Mouse (Mus musculus) intestine, embryonic 14.5 days (tissue): ENCODE measurements around the gene Rcan3. TPM values are rescaled to one million over a fixed set of nuclear protein-coding genes. Genes with fewer than 3 reads are reported as not detected.

Experiments used
- ATAC-seq: fragments of 200-750 bp; cut with Nextera tagmentation; replicated peaks from 2 replicates; pipeline ENCODE4 v1.8.0; 2017; ENCODE audit warnings: low read depth, moderate number of reproducible peaks, moderate TSS enrichment, moderate library complexity; ENCODE audit not compliant: low FRiP score, low TSS enrichment
- DNase-seq: peaks from one replicate; pipeline ENCODE4 v3.0.0-alpha.2; 2018; ENCODE audit warnings: low spot score
- H3K27ac ChIP-seq: fragments of 300-500 bp; sonication (generic); 2 replicates; pipeline ENCODE4 v1.5.1; 2014; ENCODE audit warnings: low read depth, mild to moderate bottlenecking, control low read depth
- H3K27me3 ChIP-seq: fragments of 300-500 bp; sonication (generic); replicated peaks from 2 replicates; pipeline ENCODE4 v1.6.1; 2014; ENCODE audit warnings: low read length, control low read depth; ENCODE audit not compliant: control insufficient read depth, insufficient read depth
- H3K36me3 ChIP-seq: fragments of 300-500 bp; sonication (generic); 2 replicates; pipeline ENCODE4 v1.6.1; 2014; ENCODE audit warnings: low read length, control low read depth; ENCODE audit not compliant: control insufficient read depth, insufficient read depth
- H3K4me1 ChIP-seq: fragments of 300-500 bp; sonication (generic); replicated peaks from 2 replicates; pipeline ENCODE4 v1.6.1; 2014; ENCODE audit warnings: low read length, control low read depth, mixed read lengths; ENCODE audit not compliant: control insufficient read depth, insufficient read depth
- H3K4me2 ChIP-seq: fragments of 300-500 bp; sonication (generic); 2 replicates; pipeline ENCODE4 v1.6.1; 2014; ENCODE audit warnings: low read length
- H3K4me3 ChIP-seq: fragments of 300-500 bp; sonication (generic); 2 replicates; pipeline ENCODE4 v1.5.1; 2014; ENCODE audit warnings: low read depth, low read length, control low read depth, mixed read lengths
- H3K9ac ChIP-seq: fragments of 300-500 bp; sonication (generic); 2 replicates; pipeline ENCODE4 v1.6.1; 2014; ENCODE audit warnings: mild to moderate bottlenecking, low read length
- H3K9me3 ChIP-seq: fragments of 300-500 bp; sonication (generic); 2 replicates; pipeline ENCODE4 v1.6.1; 2016; ENCODE audit warnings: low read length, control low read depth; ENCODE audit not compliant: control insufficient read depth
- WGBS: fragments of 180-500 bp; shearing (Covaris S2); extraction: QIAGEN DNeasy Blood & Tissue Kit; methylation state at CpG from one replicate; pipeline ENCODE4 v1.1.7; 2014; 5-methylcytosine and 5-hydroxymethylcytosine counted together
- microRNA counts: library from miRNA; unstranded; fragments of <30 nt; microRNA quantifications from one replicate; lab custom pipeline; 2016
- microRNA-seq: library from miRNA; unstranded; fragments of <30 nt; microRNA quantifications from one replicate; pipeline ENCODE4, GENCODE M21; 2016
- polyA plus RNA-seq: library from polyadenylated mRNA; unstranded; fragments of >200 nt; fragmentation: Nextera tagmentation; extraction: Ambion mirVana; gene quantifications from 2 replicates; pipeline ENCODE4 v1.2.1, GENCODE M21; 2014

Rcan3 gene
- polyA plus RNA-seq, 1 experiment from 2014 or later: 16.1 TPM

- Histone ChIP-seq H3K9me3 (no peaks in the 10 kb centered on the region), H3K27me3 (no peaks in the 10 kb centered on the region), H3K36me3 (no peaks in the 10 kb centered on the region), H3K9ac (no peak overlapping the region), H3K4me3 (no peak overlapping the region), H3K4me2 (no peak overlapping the region), H3K4me1 (no peaks in the 10 kb centered on the region), H3K27ac (no peak overlapping the region)
- DNase-seq (no peak), ATAC-seq (no peak)
- WGBS: 43% methylated on average over 6 of the region's 6 CpGs
Observed at GRCm38 (mm10) chr4:135362828-135363227, 70.8 kb downstream of the Rcan3 start.

MicroRNAs within 50 kb of the gene (microRNA counts, 519-probe panel; counts per million panel counts)
- not detected for microRNA mmu-miR-700 (lab: Ali Mortazavi, UCI)

Small RNA genes lying within 50 kb of the gene (microRNA-seq; reads per million reads assigned to microRNA genes)
- 305 reads per million, percentile 69 among the genes with 10 or more reads in this experiment for gene Mir700

Other genes with a start within 250 kb of the Rcan3 start
- gene Clic4, start 161.0 kb downstream of the Rcan3 start, polyA plus RNA-seq: 107 and 114 TPM in 2 replicates
- gene Srrm1, start 80.5 kb downstream of the Rcan3 start, polyA plus RNA-seq: 201 and 215 TPM in 2 replicates
- gene Ncmap, start 35.6 kb downstream of the Rcan3 start, polyA plus RNA-seq: 10.8 and 11.8 TPM in 2 replicates
- gene Stpg1, start 60.9 kb upstream of the Rcan3 start, polyA plus RNA-seq: 0.19 and 0.42 TPM in 2 replicates
- 4.3 and 6.7 TPM in 2 replicates for gene Nipal3, start 61.2 kb upstream of the Rcan3 start, polyA plus RNA-seq
- gene Grhl3, start 139.8 kb upstream of the Rcan3 start, polyA plus RNA-seq: 7.1 and 9.2 TPM in 2 replicates